Mouse (Mus musculus) adrenal gland, adult 18-20 months (tissue): ENCODE measurements around the gene 0610010F05Rik. TPM values are rescaled to one million over a fixed set of nuclear protein-coding genes. Genes with fewer than 3 reads are reported as not detected.

Source experiments
- DNase-seq, 2 experiments: peaks; one replicate each; pipeline ENCODE4 v3.0.0; 2021 to 2022; ENCODE audit warnings: low spot score in 2 of 2
- long read RNA-seq, 2 experiments: library from polyadenylated mRNA; stranded (forward); transcript quantifications; one replicate each; pipeline ENCODE4 v2.0.0; 2021
- total RNA-seq, 2 experiments: library from RNA; stranded (reverse); gene quantifications; 1 replicate in 1 of 2; 2 replicates in 1 of 2; pipeline ENCODE4 v1.2.3; 2021

Gene 0610010F05Rik
- 10 to 100 TPM; 12.3 to 13.7 TPM for total RNA-seq
- long read RNA-seq, experiment 1, full-length matches to known transcripts: 16 of 29 reads
- long read RNA-seq, experiment 1, partial matches to known transcripts: 1 of 29 reads
- long read RNA-seq, experiment 1, other reads (novel, unspliced or antisense): 12 of 29 reads
- long read RNA-seq, experiment 2, full-length matches to known transcripts: 25 of 41 reads
- long read RNA-seq, experiment 2, partial matches to known transcripts: 3 of 41 reads
- long read RNA-seq, experiment 2, other reads (novel, unspliced or antisense): 13 of 41 reads

GRCm38 (mm10) chr11:23632945-23633878 lies at the start of gene 0610010F05Rik:
Gene 0610010F05Rik, minus strand, starts transcription at chr11:23633639.
- peak; percentile 76 to 78 for DNase-seq

GRCm38 (mm10) chr11:23682561-23682960 lies 49.1 kb upstream of the 0610010F05Rik start:
- DNase-seq: no peak

GRCm38 (mm10) chr11:23680435-23680950 lies 47.1 kb upstream of the 0610010F05Rik start:
- no peak for DNase-seq

GRCm38 (mm10) chr11:23679044-23679642 lies 45.7 kb upstream of the 0610010F05Rik start:
- peak; percentile 50 to 61 for DNase-seq

- DNase-seq: no peak
Observed at GRCm38 (mm10) chr11:23676100-23676499, 42.7 kb upstream of the 0610010F05Rik start.

- DNase-seq: no peak
Observed at GRCm38 (mm10) chr11:23672256-23672749, 38.9 kb upstream of the 0610010F05Rik start.

- no peak for DNase-seq
Observed at GRCm38 (mm10) chr11:23667128-23667527, 33.7 kb upstream of the 0610010F05Rik start.

- no peak for DNase-seq
Observed at GRCm38 (mm10) chr11:23666526-23666925, 33.1 kb upstream of the 0610010F05Rik start.

GRCm38 (mm10) chr11:23665798-23666501 lies 32.5 kb upstream of the 0610010F05Rik start, which contains the start of gene Pex13:
Gene Pex13, minus strand, starts transcription at chr11:23665959.
- peak; percentile 92 to 93 for DNase-seq

GRCm38 (mm10) chr11:23665311-23665786 lies 31.9 kb upstream of the 0610010F05Rik start, which contains the start of gene Pus10:
Gene Pus10, plus strand, starts transcription at chr11:23665674.
- DNase-seq: peak; percentile 49

- no peak for DNase-seq
Observed at GRCm38 (mm10) chr11:23664232-23664631, 30.8 kb upstream of the 0610010F05Rik start.

- no peak for DNase-seq
Observed at GRCm38 (mm10) chr11:23657791-23658190, 24.4 kb upstream of the 0610010F05Rik start.

- DNase-seq: no peak
Observed at GRCm38 (mm10) chr11:23653666-23654065, 20.2 kb upstream of the 0610010F05Rik start.

GRCm38 (mm10) chr11:23647835-23648234 lies 14.4 kb upstream of the 0610010F05Rik start:
- no peak for DNase-seq

GRCm38 (mm10) chr11:23647431-23647830 lies 14.0 kb upstream of the 0610010F05Rik start:
- no peak for DNase-seq

GRCm38 (mm10) chr11:23634573-23634972 lies 1.1 kb upstream of the 0610010F05Rik start:
- DNase-seq: no peak

- DNase-seq: no peak
Observed at GRCm38 (mm10) chr11:23633879-23634215, 408 bp upstream of the 0610010F05Rik start.

- DNase-seq: no peak
Observed at GRCm38 (mm10) chr11:23630664-23631063, 2.8 kb downstream of the 0610010F05Rik start.

- no peak for DNase-seq
Observed at GRCm38 (mm10) chr11:23618995-23619394, 14.4 kb downstream of the 0610010F05Rik start.

GRCm38 (mm10) chr11:23614546-23614945 lies 18.9 kb downstream of the 0610010F05Rik start:
- no peak for DNase-seq
